Mouse (Mus musculus) R1 (cell line): Measurements from ENCODE around the gene Mrtfa.

Experiments used
- DNase-seq: peaks from one replicate; pipeline ENCODE4 v3.0.0-alpha.2; 2018; ENCODE audit warnings: low read depth, low spot score

Mrtfa gene

GRCm38 (mm10) chr15:81190630-81191178 lies at the start of gene Mrtfa:
Gene Mrtfa, minus strand, starts transcription at chr15:81190757.
- peak; percentile 100 for DNase-seq

GRCm38 (mm10) chr15:81239794-81240343 lies 49.3 kb upstream of the Mrtfa start:
- no peak for DNase-seq

- DNase-seq, result no peak
Measured at GRCm38 (mm10) chr15:81239261-81239660, 48.7 kb upstream of the Mrtfa start.

- DNase-seq, result no peak
Measured at GRCm38 (mm10) chr15:81237471-81237870, 46.9 kb upstream of the Mrtfa start.

- DNase-seq, result no peak
Measured at GRCm38 (mm10) chr15:81236062-81236461, 45.5 kb upstream of the Mrtfa start.

- peak; percentile 29 for DNase-seq
Measured at GRCm38 (mm10) chr15:81235086-81235920, 44.7 kb upstream of the Mrtfa start, which contains the start of gene Mchr1. Gene Mchr1, plus strand, starts transcription at chr15:81235499.

GRCm38 (mm10) chr15:81231325-81231724 lies 40.8 kb upstream of the Mrtfa start:
- no peak for DNase-seq

GRCm38 (mm10) chr15:81229791-81230190 lies 39.2 kb upstream of the Mrtfa start:
- DNase-seq, result no peak

- no peak for DNase-seq
Measured at GRCm38 (mm10) chr15:81228258-81228657, 37.7 kb upstream of the Mrtfa start.

GRCm38 (mm10) chr15:81227275-81227674 lies 36.7 kb upstream of the Mrtfa start:
- no peak for DNase-seq

- DNase-seq, result no peak
Measured at GRCm38 (mm10) chr15:81226796-81227195, 36.2 kb upstream of the Mrtfa start.

GRCm38 (mm10) chr15:81225732-81226131 lies 35.2 kb upstream of the Mrtfa start:
- no peak for DNase-seq

GRCm38 (mm10) chr15:81225016-81225415 lies 34.5 kb upstream of the Mrtfa start:
- no peak for DNase-seq

- no peak for DNase-seq
Measured at GRCm38 (mm10) chr15:81221446-81221845, 30.9 kb upstream of the Mrtfa start.

- peak; percentile 92 for DNase-seq
Measured at GRCm38 (mm10) chr15:81220051-81220450, 29.5 kb upstream of the Mrtfa start.

GRCm38 (mm10) chr15:81219054-81219453 lies 28.5 kb upstream of the Mrtfa start:
- no peak for DNase-seq

- DNase-seq, result peak; percentile 43
Measured at GRCm38 (mm10) chr15:81216906-81217653, 26.5 kb upstream of the Mrtfa start.

- DNase-seq, result no peak
Measured at GRCm38 (mm10) chr15:81212976-81213375, 22.4 kb upstream of the Mrtfa start.

- no peak for DNase-seq
Measured at GRCm38 (mm10) chr15:81210496-81210895, 19.9 kb upstream of the Mrtfa start.

- peak; percentile 81 for DNase-seq
Measured at GRCm38 (mm10) chr15:81202462-81202861, 11.9 kb upstream of the Mrtfa start.

GRCm38 (mm10) chr15:81199372-81199959 lies 8.9 kb upstream of the Mrtfa start:
- peak; percentile 79 for DNase-seq

- no peak for DNase-seq
Measured at GRCm38 (mm10) chr15:81198447-81198846, 7.9 kb upstream of the Mrtfa start.
